Mouse (Mus musculus) CH12.LX (cell line): ENCODE data around the gene Egln2. TPM values are rescaled to one million over a fixed set of nuclear protein-coding genes. Genes with fewer than 3 reads are reported as not detected.

ENCODE experiments used
- DNase-seq: peaks from one replicate; pipeline ENCODE4 v3.0.0-alpha.2; 2013; ENCODE audit errors: extremely low read depth
- H3K27ac ChIP-seq: 2 replicates; pipeline ENCODE4 v1.5.1; 2012; ENCODE audit warnings: low read depth, mild to moderate bottlenecking, control low read depth, moderate library complexity; ENCODE audit not compliant: insufficient read depth
- H3K27me3 ChIP-seq: replicated peaks from 2 replicates; pipeline ENCODE3; 2012; ENCODE audit warnings: inconsistent platforms
- H3K36me3 ChIP-seq, 2 experiments: replicated peaks in 1 of 2; 2 replicates each; pipeline versions ENCODE3 to v1.6.1; 2012; ENCODE audit warnings: inconsistent platforms in 1 of 2, low read length in 1 of 2, mild to moderate bottlenecking in 1 of 2, mixed read lengths in 1 of 2, moderate library complexity in 1 of 2; ENCODE audit not compliant: control insufficient read depth in 1 of 2, insufficient read depth in 1 of 2
- H3K4me1 ChIP-seq, 2 experiments: 2 replicates each; pipeline ENCODE4 v1.6.1; 2012; ENCODE audit warnings: inconsistent platforms in 1 of 2, moderate library complexity in 1 of 2; ENCODE audit not compliant: insufficient read depth in 2 of 2, control insufficient read depth in 1 of 2
- H3K4me2 ChIP-seq: 2 replicates; pipeline ENCODE4 v1.6.1; 2012; ENCODE audit warnings: low read depth, mild to moderate bottlenecking, control low read depth; ENCODE audit not compliant: poor library complexity, insufficient read depth, severe bottlenecking
- H3K4me3 ChIP-seq, 3 experiments: fragments of 150-350 bp in 1 of 3; sonication (generic) in 1 of 3; replicated peaks in 1 of 3; 2 replicates each; pipeline versions ENCODE3 to v1.5.1; 2011 to 2012; ENCODE audit warnings: low read depth in 2 of 3, low read length in 2 of 3, mild to moderate bottlenecking in 2 of 3, moderate library complexity in 2 of 3, control low read depth in 1 of 3, improper control_type of control experiment in 1 of 3, inconsistent platforms in 1 of 3, mixed read lengths in 1 of 3; ENCODE audit not compliant: poor library complexity in 1 of 3
- H3K79me2 ChIP-seq: replicated peaks from 2 replicates; pipeline ENCODE4 v1.6.1; 2012; ENCODE audit warnings: mild to moderate bottlenecking, moderate library complexity; ENCODE audit not compliant: control insufficient read depth, poor library complexity, insufficient read depth, severe bottlenecking; ENCODE audit errors: extremely low read depth
- H3K9ac ChIP-seq: 2 replicates; pipeline ENCODE4 v1.6.1; 2012; ENCODE audit warnings: low read depth, mild to moderate bottlenecking, control low read depth, moderate library complexity; ENCODE audit not compliant: insufficient read depth
- H3K9me3 ChIP-seq: replicated peaks from 2 replicates; pipeline ENCODE3; 2012; ENCODE audit warnings: low read length, inconsistent platforms, mixed read lengths
- BHLHE40 ChIP-seq: IDR thresholded peaks from 2 replicates; pipeline ENCODE4 v1.6.1; 2011; ENCODE audit warnings: mild to moderate bottlenecking, low read depth, low read length, improper control_type of control experiment
- CTCF ChIP-seq, 2 experiments: IDR thresholded peaks in 1 of 2; conservative IDR thresholded peaks in 1 of 2; 2 replicates each; pipeline ENCODE4 v1.5.1; 2011 to 2012; ENCODE audit warnings: low read depth in 2 of 2, low read length in 2 of 2, improper control_type of control experiment in 1 of 2, inconsistent platforms in 1 of 2, mild to moderate bottlenecking in 1 of 2, moderate library complexity in 1 of 2
- ELF1 ChIP-seq: IDR thresholded peaks from 2 replicates; pipeline ENCODE4 v1.6.1; 2014; ENCODE audit warnings: low read depth, mild to moderate bottlenecking, inconsistent platforms, low read length, improper control_type of control experiment
- IRF4 ChIP-seq: IDR thresholded peaks from 2 replicates; pipeline ENCODE4 v1.6.1; 2014; ENCODE audit warnings: low read depth, mild to moderate bottlenecking, inconsistent platforms, low read length, improper control_type of control experiment
- JUN ChIP-seq: IDR thresholded peaks from 2 replicates; pipeline ENCODE4 v1.6.1; 2011; ENCODE audit warnings: low read depth, mild to moderate bottlenecking, low read length, improper control_type of control experiment, moderate library complexity; ENCODE audit not compliant: insufficient read depth
- MAX ChIP-seq: IDR thresholded peaks from 2 replicates; pipeline ENCODE4 v1.6.1; 2011; ENCODE audit warnings: low read length, improper control_type of control experiment
- MAZ ChIP-seq: IDR thresholded peaks from 2 replicates; pipeline ENCODE4 v1.6.1; 2012; ENCODE audit warnings: low read depth, mild to moderate bottlenecking, inconsistent platforms, low read length, improper control_type of control experiment, moderate library complexity
- MEF2A ChIP-seq: IDR thresholded peaks from 2 replicates; pipeline ENCODE4 v1.6.1; 2014; ENCODE audit warnings: low read depth, mild to moderate bottlenecking, inconsistent platforms, low read length, improper control_type of control experiment, borderline replicate concordance
- MXI1 ChIP-seq: IDR thresholded peaks from 2 replicates; pipeline ENCODE4 v1.6.1; 2011; ENCODE audit warnings: mild to moderate bottlenecking, low read depth, low read length, improper control_type of control experiment
- MYC ChIP-seq: IDR thresholded peaks from 2 replicates; pipeline ENCODE4 v1.6.1; 2011; ENCODE audit warnings: low read depth, mild to moderate bottlenecking, improper control_type of control experiment, low read length
- NELFE ChIP-seq: IDR thresholded peaks from 2 replicates; pipeline ENCODE4 v1.6.1; 2011; ENCODE audit warnings: low read depth, low read length, improper control_type of control experiment
- NRF1 ChIP-seq: IDR thresholded peaks from 2 replicates; pipeline ENCODE4 v1.6.1; 2014; ENCODE audit warnings: low read depth, mild to moderate bottlenecking, inconsistent platforms, low read length, improper control_type of control experiment, moderate library complexity
- PAX5 ChIP-seq: IDR thresholded peaks from 2 replicates; pipeline ENCODE4 v1.6.1; 2012; ENCODE audit warnings: low read length, inconsistent platforms, mixed read lengths
- POLR2A ChIP-seq: IDR thresholded peaks from 2 replicates; pipeline ENCODE4 v1.6.1; 2011; ENCODE audit warnings: low read depth, mild to moderate bottlenecking, improper control_type of control experiment, low read length
- POLR2AphosphoS2 ChIP-seq: IDR thresholded peaks from 2 replicates; pipeline ENCODE4 v1.6.1; 2011; ENCODE audit warnings: low read depth, low read length, improper control_type of control experiment
- RAD21 ChIP-seq: IDR thresholded peaks from 2 replicates; pipeline ENCODE4 v1.6.1; 2011; ENCODE audit warnings: low read depth, mild to moderate bottlenecking, low read length, improper control_type of control experiment, moderate library complexity
- SIN3A ChIP-seq: IDR thresholded peaks from 2 replicates; pipeline ENCODE4 v1.6.1; 2012; ENCODE audit warnings: low read length, improper control_type of control experiment, inconsistent platforms
- SMC3 ChIP-seq: IDR thresholded peaks from 2 replicates; pipeline ENCODE4 v1.6.1; 2011; ENCODE audit warnings: low read depth, low read length, improper control_type of control experiment
- TBP ChIP-seq: conservative IDR thresholded peaks from 2 replicates; pipeline ENCODE4 v1.6.1; 2011; ENCODE audit warnings: low read depth, low read length, improper control_type of control experiment
- TCF12 ChIP-seq: IDR thresholded peaks from 2 replicates; pipeline ENCODE4 v1.6.1; 2014; ENCODE audit warnings: low read depth, mild to moderate bottlenecking, inconsistent platforms, low read length, improper control_type of control experiment
- UBTF ChIP-seq: IDR thresholded peaks from 2 replicates; pipeline ENCODE4 v1.6.1; 2012; ENCODE audit warnings: low read depth, mild to moderate bottlenecking, inconsistent platforms, low read length, improper control_type of control experiment, moderate library complexity
- USF2 ChIP-seq: conservative IDR thresholded peaks from 2 replicates; pipeline ENCODE4 v1.6.1; 2011; ENCODE audit warnings: low read depth, low read length, improper control_type of control experiment
- ZC3H11A ChIP-seq: IDR thresholded peaks from 2 replicates; pipeline ENCODE4 v1.6.1; 2012; ENCODE audit warnings: low read depth, mild to moderate bottlenecking, inconsistent platforms, low read length, improper control_type of control experiment
- ZKSCAN1 ChIP-seq: IDR thresholded peaks from 2 replicates; pipeline ENCODE4 v1.6.1; 2012; ENCODE audit warnings: low read depth, inconsistent platforms, low read length, improper control_type of control experiment, borderline replicate concordance
- ZMIZ1 ChIP-seq: IDR thresholded peaks from 2 replicates; pipeline ENCODE4 v1.6.1; 2012; ENCODE audit warnings: low read depth, mild to moderate bottlenecking, inconsistent platforms, low read length, improper control_type of control experiment
- ZNF384 ChIP-seq: IDR thresholded peaks from 2 replicates; pipeline ENCODE4 v1.6.1; 2012; ENCODE audit warnings: low read depth, low read length, improper control_type of control experiment, inconsistent platforms
- dilution Hi-C: fragments of 300-500 bp; cut with MboI; formaldehyde crosslinking; loops from 2 replicates; pipeline ENCODE4 v1.14.3; 2020; ENCODE audit warnings: low sequenced_read_pairs; ENCODE audit not compliant: extremely low pct_unique_long_range_greater_than_20kb, extremely low pct_ligation_motif_present
- in situ Hi-C: fragments of 300-500 bp; cut with MboI; formaldehyde crosslinking; loops from 3 replicates; pipeline ENCODE4 v1.14.3; 2019; ENCODE audit warnings: low sequenced_read_pairs, low pct_ligation_motif_present, low pct_unique_long_range_greater_than_20kb, mixed read lengths
- polyA plus RNA-seq: library from polyadenylated mRNA; unstranded; fragments of >175 nt; gene quantifications from 2 replicates; pipeline ENCODE4 v1.2.1, GENCODE M21; 2012; ENCODE audit warnings: low read depth; ENCODE audit not compliant: insufficient read length
- total RNA-seq, 2 experiments: library from RNA; depleted of rRNA; stranded (reverse); fragments of 300-350 nt in 1 of 2; fragments of >200 nt in 1 of 2; gene quantifications; 2 replicates each; pipeline ENCODE4 v1.2.3; 2012 to 2014

Egln2 gene
- total and polyA plus RNA-seq, 3 experiments = 37.9 to 115 (median 103) TPM

DNA sequence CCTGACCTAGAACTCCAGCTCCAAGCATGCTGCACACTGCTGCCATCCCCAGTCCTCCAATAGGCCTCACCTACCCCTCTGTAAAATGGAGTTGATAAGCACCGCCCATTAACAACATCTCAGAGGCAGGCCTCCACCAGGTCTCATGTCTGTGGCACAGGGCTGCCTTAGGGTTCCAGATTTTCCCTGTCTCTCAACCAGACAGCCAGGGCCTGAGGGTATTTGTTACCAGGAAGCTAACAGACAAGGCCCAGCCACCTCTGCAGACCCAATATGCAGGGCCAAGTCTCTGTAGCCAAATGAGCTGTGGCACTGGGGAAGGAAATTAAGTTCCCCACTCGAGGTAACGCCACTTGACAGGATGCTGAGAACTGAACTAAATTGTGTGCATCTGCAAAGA is 5.7 kb downstream of the Egln2 start:
- Histone ChIP-seq H3K36me3 (peaks cover 43 to 85% of the 10 kb centered on the region in 2 experiments), H3K79me2 (peaks cover 48% of the 10 kb centered on the region), H3K4me2 (no peak overlapping the region), H3K9me3 (no peaks in the 10 kb centered on the region), H3K27me3 (no peaks in the 10 kb centered on the region), H3K4me1 (peaks cover 27 to 64% of the 10 kb centered on the region in 2 experiments), H3K4me3 (peak overlapping the region in 1 of 3 experiments; percentile 92), H3K27ac (peak overlapping the region; percentile 47; the same call in 1 of the 2 replicates), H3K9ac (no peak overlapping the region; the same call in 1 of the 2 replicates)
- TF ChIP-seq POLR2A (no peak; the same call in 1 of the 2 replicates), PAX5 (no peak), BHLHE40 (no peak), ZKSCAN1 (no peak), CTCF (conservative IDR thresholded peaks at IDR 0.05 in 1 of 2, IDR thresholded peaks at IDR 0.05 in 1 of 2; ENCODE audit: low read depth in 2 of 2, low read length in 2 of 2) (no peak), ELF1 (no peak), TBP (no peak), ZC3H11A (no peak), TCF12 (no peak), IRF4 (no peak), NRF1 (no peak), MYC (no peak), USF2 (no peak), UBTF (no peak), MEF2A (no peak), MAZ (no peak)
- dilution Hi-C loops = no loop called here
- in situ Hi-C loops = loop anchor here (5.0 kb wide), 1 partner anchor 66 kb away; the partner anchor contains the start of gene Itpkc
- DNase-seq = no peak

DNA sequence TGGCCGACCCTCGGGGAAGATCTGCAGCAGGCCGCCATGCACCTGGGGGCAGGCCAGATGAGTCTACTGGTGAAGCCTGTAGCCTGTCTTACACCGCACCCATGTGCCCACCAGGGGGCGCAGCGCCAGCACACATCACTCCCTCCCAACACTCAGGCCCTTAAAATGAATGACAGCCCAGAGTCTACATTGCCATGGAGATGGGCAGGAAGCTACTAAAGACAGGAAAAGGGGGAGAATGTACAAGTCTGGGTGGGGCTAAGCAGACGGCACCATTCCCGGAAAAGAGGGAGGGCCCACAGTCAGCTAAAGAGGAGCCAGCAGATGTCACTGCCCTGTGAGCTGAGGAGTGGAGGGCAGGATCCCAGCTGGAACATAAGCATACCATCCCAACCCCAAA is 6.7 kb downstream of the Egln2 start:
- H3K27ac ChIP-seq = no peak overlapping the region
- in situ Hi-C loops = loop anchor here (5.0 kb wide), 2 partner anchors 67 to 127 kb away; partner anchors contain the start of gene Itpkc

More for the DNA sequence above, 6.7 kb downstream of the Egln2 start:
- Histone ChIP-seq H3K4me1 (peaks cover 27 to 64% of the 10 kb centered on the region in 2 experiments), H3K79me2 (peaks cover 38% of the 10 kb centered on the region), H3K9ac (no peak overlapping the region), H3K36me3 (peaks cover 40 to 90% of the 10 kb centered on the region in 2 experiments), H3K4me2 (no peak overlapping the region), H3K27me3 (no peaks in the 10 kb centered on the region)
- peak; percentile 86 for DNase-seq
- dilution Hi-C loops = no loop called here
- TF ChIP-seq JUN (no peak), ZNF384 (no peak), UBTF (no peak), POLR2AphosphoS2 (no peak), CTCF (conservative IDR thresholded peaks at IDR 0.05 in 1 of 2, IDR thresholded peaks at IDR 0.05 in 1 of 2; ENCODE audit: low read depth in 2 of 2, low read length in 2 of 2) (peak; percentile 81 to 94), SIN3A (peak; percentile 91), PAX5 (no peak), ZC3H11A (peak; percentile 57), ZMIZ1 (no peak), MYC (peak; percentile 65; the same call in 1 of the 2 replicates), RAD21 (peak; percentile 82), MEF2A (peak; percentile 52; the same call in 1 of the 2 replicates), MXI1 (peak; percentile 72), NRF1 (no peak), MAZ (0 out of 2 replicates have a peak, but pooled peaks have one; percentile 60), ELF1 (peak; percentile 52), SMC3 (peak; percentile 96), MAX (peak; percentile 49; the same call in 1 of the 2 replicates), NELFE (peak; percentile 38; the same call in 1 of the 2 replicates), IRF4 (peak; percentile 41; the same call in 1 of the 2 replicates), BHLHE40 (0 out of 2 replicates have a peak, but pooled peaks have one; percentile 14)
- TF ChIP-seq, all 38 proteins: peak for 14
- no peak overlapping the region for H3K4me3 ChIP-seq
- no peaks in the 10 kb centered on the region for H3K9me3 ChIP-seq
